In genomic region chr4:139574156-139574798, GRCm38 (mm10) we compare ENCODE assay signal across 8 mouse cellular contexts. TPM values are rescaled to one million over a fixed set of nuclear protein-coding genes. Genes with fewer than 3 reads are reported as not detected.
DNase-seq lines count a peak whose midpoint lies in the region; ATAC-seq lines count a peak whose summit lies in the region.

No protein-coding gene starts in this region.

- peak; percentile 97 for ATAC-seq in heart, embryonic 13.5 days (ENCODE audit: extremely low read depth, insufficient number of reproducible peaks, low FRiP score, low TSS enrichment)
- ATAC-seq in liver, embryonic 12.5 days, result peak; percentile 96
- ATAC-seq in stomach, embryonic 15.5 days (ENCODE audit: insufficient read depth, low FRiP score, low read depth), result peak; percentile 96

- peak overlapping the region; percentile 29; the same call in 1 of the 2 replicates for H3K27ac ChIP-seq in brown adipose tissue, adult 24 weeks (replicated peaks; ENCODE audit: low read depth, low read length)
- H3K27ac ChIP-seq in heart, embryonic 13.5 days (replicated peaks), result peak overlapping the region; percentile 86
- peak overlapping the region; percentile 77 for H3K27ac ChIP-seq in liver, embryonic 12.5 days
- H3K27ac ChIP-seq in stomach, embryonic 15.5 days, result peak overlapping the region; percentile 87

- under 1% methylated on average over 46 of the region's 52 CpGs for WGBS in heart, embryonic 13.5 days
- WGBS in liver, embryonic 12.5 days (ENCODE audit: insufficient replicate concordance), result under 1% methylated on average over 42 of the region's 52 CpGs
- WGBS in stomach, embryonic 15.5 days, result under 1% methylated on average over 52 of the region's 52 CpGs

- H3K9me3 ChIP-seq in heart, embryonic 13.5 days, result no peaks in the 10 kb centered on the region
- H3K9me3 ChIP-seq in liver, embryonic 12.5 days (replicated peaks), result no peaks in the 10 kb centered on the region
- no peaks in the 10 kb centered on the region for H3K9me3 ChIP-seq in stomach, embryonic 15.5 days

- H3K9ac ChIP-seq in heart, embryonic 13.5 days, result peak overlapping the region; percentile 92
- peak overlapping the region; percentile 75 for H3K9ac ChIP-seq in liver, embryonic 12.5 days
- peak overlapping the region; percentile 90 for H3K9ac ChIP-seq in stomach, embryonic 15.5 days

- peak overlapping the region; percentile 78 for H3K4me2 ChIP-seq in heart, embryonic 13.5 days
- peak overlapping the region; percentile 93 for H3K4me2 ChIP-seq in liver, embryonic 12.5 days
- peak overlapping the region; percentile 97 for H3K4me2 ChIP-seq in stomach, embryonic 15.5 days

- H3K36me3 ChIP-seq in heart, embryonic 13.5 days, result no peaks in the 10 kb centered on the region
- no peaks in the 10 kb centered on the region for H3K36me3 ChIP-seq in liver, embryonic 12.5 days
- H3K36me3 ChIP-seq in stomach, embryonic 15.5 days, result no peaks in the 10 kb centered on the region

- peak overlapping the region; percentile 93 for H3K4me3 ChIP-seq in brown adipose tissue, adult 24 weeks (ENCODE audit: insufficient read depth, low read depth, low read length)
- peak overlapping the region; percentile 81 for H3K4me3 ChIP-seq in heart, embryonic 13.5 days
- peak overlapping the region; percentile 71 for H3K4me3 ChIP-seq in liver, embryonic 12.5 days
- H3K4me3 ChIP-seq in stomach, embryonic 15.5 days (replicated peaks), result peak overlapping the region; percentile 86

- peaks cover 22% of the 10 kb centered on the region for H3K4me1 ChIP-seq in brown adipose tissue, adult 24 weeks (ENCODE audit: control insufficient read depth, insufficient read depth, insufficient read length, low read length)
- peaks cover 45% of the 10 kb centered on the region for H3K4me1 ChIP-seq in heart, embryonic 13.5 days
- H3K4me1 ChIP-seq in liver, embryonic 12.5 days, result peaks cover 35% of the 10 kb centered on the region
- H3K4me1 ChIP-seq in stomach, embryonic 15.5 days, result peaks cover 41% of the 10 kb centered on the region

- peaks cover 19% of the 10 kb centered on the region; the same call in 1 of the 2 replicates for H3K27me3 ChIP-seq in heart, embryonic 13.5 days (replicated peaks)
- peaks cover 87% of the 10 kb centered on the region for H3K27me3 ChIP-seq in liver, embryonic 12.5 days (replicated peaks)
- no peaks in the 10 kb centered on the region for H3K27me3 ChIP-seq in stomach, embryonic 15.5 days (replicated peaks)

- peak; percentile 100 for DNase-seq in CD4-positive helper T cell, adult 2 months (ENCODE audit: low read depth, low spot score)
- DNase-seq in fat pad, adult 2 months (ENCODE audit: extremely low read depth, low read depth, low spot score), result peak; percentile 84
- peak; percentile 100 for DNase-seq in kidney, postnatal 10 days
- DNase-seq in natural killer cell, adult 2 months (ENCODE audit: low spot score in 2 of 2), result peak; percentile 99

RNA-seq across cellular contexts. Expression of gene Gm21969, which starts 28.7 kb away (rescaled TPM):
- not detected in 2 replicates for polyA plus RNA-seq in brown adipose tissue, adult 24 weeks (2012; ENCODE audit: insufficient read depth, insufficient read length, missing spikeins)
- polyA plus RNA-seq in heart, embryonic 13.5 days (2015; fragmentation: Nextera tagmentation; extraction: Ambion mirVana), result not detected in 2 replicates
- not detected in 2 replicates for polyA plus RNA-seq in liver, embryonic 12.5 days (2016; fragmentation: Nextera tagmentation; extraction: Ambion mirVana)
- not detected in 2 replicates for polyA plus RNA-seq in stomach, embryonic 15.5 days (2015; fragmentation: Nextera tagmentation; extraction: Ambion mirVana)

RNA-seq across cellular contexts. Expression of gene Iffo2, which starts 43.9 kb away (rescaled TPM):
- polyA plus RNA-seq in brown adipose tissue, adult 24 weeks (2012; ENCODE audit: insufficient read depth, insufficient read length, missing spikeins), result 8.0 and 10.7 TPM in 2 replicates
- polyA plus RNA-seq in heart, embryonic 13.5 days (2015; fragmentation: Nextera tagmentation; extraction: Ambion mirVana), result 2.8 and 3.2 TPM in 2 replicates
- polyA plus RNA-seq in liver, embryonic 12.5 days (2016; fragmentation: Nextera tagmentation; extraction: Ambion mirVana), result 1.8 and 2.3 TPM in 2 replicates
- polyA plus RNA-seq in stomach, embryonic 15.5 days (2015; fragmentation: Nextera tagmentation; extraction: Ambion mirVana), result 2.2 and 4.2 TPM in 2 replicates

RNA-seq across cellular contexts. Expression of gene Aldh4a1, which starts 48.4 kb away (rescaled TPM):
- 72.9 and 74.8 TPM in 2 replicates for polyA plus RNA-seq in brown adipose tissue, adult 24 weeks (2012; ENCODE audit: insufficient read depth, insufficient read length, missing spikeins)
- polyA plus RNA-seq in heart, embryonic 13.5 days (2015; fragmentation: Nextera tagmentation; extraction: Ambion mirVana), result 18.8 and 23.2 TPM in 2 replicates
- 49.4 and 52.0 TPM in 2 replicates for polyA plus RNA-seq in liver, embryonic 12.5 days (2016; fragmentation: Nextera tagmentation; extraction: Ambion mirVana)
- 27.6 and 30.7 TPM in 2 replicates for polyA plus RNA-seq in stomach, embryonic 15.5 days (2015; fragmentation: Nextera tagmentation; extraction: Ambion mirVana)

Comparison
In these comparisons a context has a peak if more than half of its experiments do, and no peak if none do; other contexts are left out.
1. Peak in every context shown above with its lines: DNase-seq, ATAC-seq, H3K4me3 ChIP-seq and H3K27ac ChIP-seq.
2. H3K27ac ChIP-seq: peak in every context shown above with its lines; median percentile 87 in stomach, embryonic 15.5 days; 86 in heart, embryonic 13.5 days; 77 in liver, embryonic 12.5 days; 29 in brown adipose tissue, adult 24 weeks.